Mouse (Mus musculus) olfactory bulb, adult 2 months (tissue): ENCODE measurements around the gene BC004004.

Experiments used
- CTCF ChIP-seq: fragments of 200-500 bp; IDR thresholded peaks from 2 replicates; pipeline ENCODE4 v1.5.1; 2012; ENCODE audit warnings: low read depth, mild to moderate bottlenecking, low read length, moderate library complexity; ENCODE audit not compliant: insufficient read depth
- POLR2A ChIP-seq: fragments of 200-500 bp; IDR thresholded peaks from 2 replicates; pipeline ENCODE4 v1.6.1; 2012; ENCODE audit warnings: mild to moderate bottlenecking, low read depth, low read length, moderate library complexity; ENCODE audit not compliant: insufficient read depth

DNA sequence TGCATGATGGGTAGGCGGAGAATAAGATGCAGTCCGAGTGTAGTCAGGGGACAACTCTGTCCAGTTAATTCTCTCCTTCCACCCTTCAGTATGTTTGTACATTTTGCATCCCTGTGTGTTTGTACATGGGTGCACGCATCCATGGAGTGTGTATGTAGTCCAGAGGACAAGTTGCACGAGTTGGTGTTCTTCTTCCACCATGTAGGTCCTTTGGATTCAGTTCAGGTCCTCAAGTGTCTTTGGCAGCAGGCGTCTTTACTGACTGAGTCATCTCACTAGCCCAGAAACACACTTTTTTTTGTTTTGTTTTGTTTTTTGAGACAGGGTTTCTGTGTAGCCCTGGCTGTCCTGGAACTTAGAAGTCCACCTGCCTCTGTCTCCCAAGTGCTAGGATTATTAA, 74.7 kb downstream of the BC004004 start:
- TF ChIP-seq POLR2A (no peak), CTCF (no peak)
